Mouse (Mus musculus): Measurements from ENCODE around the gene Slbp. TPM values are rescaled to one million over a fixed set of nuclear protein-coding genes. Genes with fewer than 3 reads are reported as not detected.

The Slbp gene
- total RNA-seq, 2 experiments from 2014 or later: 44.8 to 47.8 TPM

DNA sequence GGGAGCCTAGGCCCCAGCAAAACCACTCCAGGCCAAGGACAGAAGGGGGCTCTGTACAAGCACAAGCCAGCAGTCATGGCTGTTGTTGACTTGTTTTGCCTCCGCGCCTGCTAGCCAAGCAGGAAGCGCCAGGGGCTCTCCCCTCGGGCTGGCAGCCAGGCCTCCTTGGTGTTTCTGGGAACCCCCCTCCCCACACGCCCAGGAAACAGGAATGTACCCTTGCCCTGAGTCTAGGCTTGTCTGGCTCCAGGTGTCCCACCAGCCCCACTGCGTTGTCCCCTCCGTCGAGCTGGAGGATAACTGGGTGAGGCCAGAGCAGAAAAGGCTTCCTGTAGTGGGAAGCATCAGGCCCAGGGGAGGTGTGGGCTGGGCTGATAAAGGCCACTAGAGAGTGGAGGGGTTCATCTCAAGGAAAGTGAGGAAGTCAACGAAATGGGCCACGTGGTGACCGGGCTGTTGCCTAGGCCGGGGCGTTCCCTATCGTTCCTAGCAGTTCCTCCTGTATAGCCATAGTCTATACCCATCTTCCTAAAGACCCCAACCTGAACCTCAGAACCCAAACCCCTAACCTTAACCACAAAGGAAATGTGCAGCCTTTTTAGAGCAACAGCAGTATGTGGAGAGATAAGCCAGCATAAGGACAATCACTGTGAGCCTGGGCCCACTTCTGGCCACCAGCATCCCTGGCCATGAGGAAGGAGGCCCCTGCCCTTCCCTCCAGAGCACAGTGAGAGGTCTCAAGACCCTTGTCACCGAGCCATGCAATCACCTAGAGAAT lies 29.4 kb upstream of the Slbp start:
- no peak for DNase-seq

DNA sequence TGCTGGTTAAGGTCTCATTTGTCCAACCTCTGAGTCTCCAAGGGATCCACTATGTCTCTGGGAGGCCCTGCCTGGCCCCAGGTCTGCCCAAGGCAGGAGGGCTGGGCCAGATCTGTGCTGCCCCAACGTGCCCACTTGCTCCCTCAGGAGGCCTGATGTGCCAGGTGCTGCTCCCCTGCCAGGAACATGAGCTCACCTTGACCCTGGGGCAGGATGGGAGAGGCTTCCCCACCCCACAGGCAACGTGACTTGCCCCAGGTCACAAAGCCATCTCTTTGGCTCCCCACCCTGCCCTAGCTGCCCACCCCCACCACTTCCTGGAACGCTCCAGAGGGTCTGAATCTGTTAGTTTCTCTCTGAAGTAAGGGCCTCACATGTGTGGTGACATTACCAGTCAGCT lies 28.7 kb upstream of the Slbp start:
- DNase-seq: no peak

DNA sequence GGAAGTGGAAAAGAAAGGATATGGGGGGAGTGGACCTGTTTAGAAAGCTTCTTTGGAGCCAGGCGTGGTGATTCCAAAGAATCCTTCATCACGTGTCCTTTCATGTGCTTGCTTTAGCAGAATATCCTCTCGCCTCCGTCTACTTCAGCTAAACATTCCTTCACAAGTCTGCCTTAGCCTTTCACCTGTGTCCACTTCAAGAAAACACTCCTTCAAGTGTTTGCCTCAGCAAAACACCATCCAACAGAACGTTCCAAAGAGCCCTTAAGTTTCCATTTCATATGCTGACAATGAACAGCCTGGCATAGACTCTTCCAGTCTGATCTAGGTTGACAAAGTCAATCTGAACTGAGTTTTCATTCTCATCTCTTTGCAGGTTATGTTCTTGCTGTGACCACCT lies 25.9 kb upstream of the Slbp start:
- DNase-seq: no peak

DNA sequence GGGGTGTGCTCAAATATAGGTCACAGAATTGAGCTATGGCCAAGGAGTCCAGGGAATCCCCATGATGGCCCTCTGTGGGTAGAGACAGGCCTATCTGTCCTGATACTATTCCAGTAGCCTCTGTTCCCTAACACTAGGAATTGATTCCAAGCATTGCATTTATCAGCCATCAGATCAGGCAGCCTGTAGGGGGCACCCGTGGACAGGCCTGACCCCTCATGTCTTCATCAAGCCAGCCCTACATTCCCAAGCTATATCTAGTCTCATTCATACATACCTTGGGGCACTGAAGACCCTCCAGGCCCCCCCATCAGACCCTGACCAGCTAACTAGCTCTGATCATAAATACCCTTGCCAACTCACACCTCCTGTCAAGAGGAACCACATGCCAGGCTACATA lies 23.6 kb upstream of the Slbp start:
- peak; percentile 56 to 74 for DNase-seq

DNA sequence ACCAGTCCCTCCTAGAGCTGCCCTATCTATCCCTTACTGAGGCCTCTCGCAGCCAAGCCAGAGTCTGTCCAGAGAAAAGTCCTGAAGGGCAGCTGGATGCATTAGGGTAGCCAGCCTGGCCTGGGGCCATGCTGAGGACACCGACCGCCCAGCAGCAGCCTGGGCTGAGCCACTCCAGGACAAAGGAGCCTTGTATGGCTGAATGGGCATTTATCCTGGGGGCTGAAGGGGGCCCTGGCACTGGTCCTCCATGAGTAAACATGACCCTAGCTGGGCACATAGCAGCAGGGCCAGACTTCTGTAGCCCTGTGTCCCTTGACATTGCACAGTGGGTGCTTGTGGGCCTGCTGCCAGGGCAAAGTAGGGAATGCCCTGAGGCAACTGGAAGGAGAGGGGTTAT lies 22.1 kb upstream of the Slbp start:
- no peak for DNase-seq

DNA sequence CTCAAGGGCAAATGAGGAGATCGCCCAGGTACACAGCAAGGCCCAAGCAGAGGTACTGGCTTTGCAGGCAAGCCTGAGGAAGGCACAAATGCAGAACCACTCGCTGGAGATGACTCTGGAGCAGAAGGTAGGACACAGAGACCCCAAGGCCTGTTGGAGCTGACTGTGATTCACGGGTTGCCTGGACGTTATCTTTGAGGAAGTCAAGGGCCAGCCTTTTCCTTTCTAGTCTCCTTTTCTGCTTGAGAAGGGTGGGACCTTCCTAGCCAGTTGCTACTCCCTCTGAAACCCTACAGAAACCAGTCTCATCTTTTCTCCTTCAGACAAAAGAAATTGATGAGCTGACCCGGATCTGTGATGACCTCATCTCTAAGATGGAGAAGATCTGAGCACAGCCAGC lies 19.3 kb upstream of the Slbp start:
- DNase-seq: no peak

DNA sequence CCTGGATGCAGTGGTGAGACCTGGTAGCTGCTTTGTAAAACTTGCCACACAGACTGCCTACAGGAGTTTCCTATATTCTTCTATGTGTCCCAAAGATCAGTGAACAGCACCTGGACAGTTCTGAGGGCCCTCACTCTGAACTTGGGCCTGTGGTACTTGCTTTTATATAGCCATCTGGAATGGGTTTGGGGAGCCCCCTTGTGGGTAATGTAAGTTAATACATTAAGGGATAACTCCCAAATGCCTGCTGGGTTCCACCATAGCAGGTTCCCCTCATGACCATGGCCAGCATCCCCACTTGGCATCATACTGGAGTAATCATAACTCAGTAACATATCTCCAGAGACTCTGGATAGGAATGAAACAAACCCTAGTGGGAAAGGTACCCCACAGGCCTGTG lies 15.8 kb upstream of the Slbp start:
- peak; percentile 30 to 51 for DNase-seq

DNA sequence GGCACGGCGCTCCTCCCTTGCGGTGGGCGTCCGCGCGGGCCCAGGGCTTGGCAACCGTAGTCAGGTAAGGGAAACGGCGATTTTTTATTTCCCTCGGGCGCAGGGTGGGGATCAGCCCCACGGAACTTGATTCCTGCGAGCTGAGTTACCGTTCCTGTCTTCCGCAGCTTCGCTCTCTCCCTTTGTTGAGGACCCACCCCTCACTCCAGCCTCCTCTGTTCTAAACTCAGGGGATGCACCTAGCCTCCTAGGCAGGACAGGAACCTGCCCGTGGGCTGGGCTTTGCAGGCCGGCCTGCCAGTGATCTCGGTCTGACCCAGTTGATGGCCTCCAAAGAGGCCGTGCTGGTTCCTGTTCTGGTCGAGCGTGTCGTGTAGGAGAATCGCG lies 6.3 kb upstream of the Slbp start:
- DNase-seq: no peak

DNA sequence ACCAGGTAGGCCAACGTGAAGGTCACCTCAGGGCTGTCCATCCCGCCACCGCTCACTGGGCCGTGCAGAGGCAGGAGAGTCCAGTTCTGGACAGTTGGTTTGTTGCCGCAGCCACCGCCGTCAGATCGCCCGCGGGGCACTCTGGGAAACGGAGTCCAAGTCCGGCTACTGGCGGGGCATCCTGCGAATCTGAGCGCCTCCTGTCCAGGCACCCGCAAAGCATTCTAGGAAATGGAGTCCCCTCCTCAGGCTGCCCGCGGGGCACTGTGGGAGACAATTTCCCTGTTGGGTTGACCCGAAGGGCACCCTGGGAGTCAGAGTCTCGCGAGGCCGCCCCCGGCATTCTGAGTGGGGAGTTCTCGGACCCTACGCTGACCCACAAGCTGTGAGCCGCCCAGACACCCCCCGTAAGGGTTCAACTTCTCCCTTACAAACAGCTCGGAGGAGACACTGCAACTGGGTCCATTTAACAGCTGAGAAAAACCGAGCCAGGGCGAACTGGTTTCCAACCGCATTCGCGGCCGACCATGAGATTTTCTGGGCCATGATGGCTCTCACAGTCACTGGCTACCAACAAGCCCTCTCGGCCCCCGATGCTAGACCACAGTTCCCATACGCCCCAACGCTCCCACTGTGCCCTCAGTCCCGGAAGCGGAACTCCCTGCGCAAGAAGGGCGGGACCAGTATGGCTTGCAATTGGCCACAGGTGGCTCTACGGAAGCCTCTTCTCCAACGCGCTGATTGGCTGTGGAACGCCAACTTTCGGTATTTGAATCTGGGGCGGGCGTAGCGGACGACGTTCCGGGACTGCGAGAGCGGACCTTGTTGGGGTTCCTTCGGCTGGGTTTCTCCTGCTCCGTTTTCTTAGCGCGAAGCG lies 5.7 kb upstream of the Slbp start, which contains the start of the genes Tacc3 and Tmem129:
Gene Tacc3, plus strand, starts transcription at position 342 of the 877 bp plus-strand sequence.
Gene Tmem129, minus strand, starts transcription at position 630 of the 877 bp plus-strand sequence.
- DNase-seq: peak; percentile 98

DNA sequence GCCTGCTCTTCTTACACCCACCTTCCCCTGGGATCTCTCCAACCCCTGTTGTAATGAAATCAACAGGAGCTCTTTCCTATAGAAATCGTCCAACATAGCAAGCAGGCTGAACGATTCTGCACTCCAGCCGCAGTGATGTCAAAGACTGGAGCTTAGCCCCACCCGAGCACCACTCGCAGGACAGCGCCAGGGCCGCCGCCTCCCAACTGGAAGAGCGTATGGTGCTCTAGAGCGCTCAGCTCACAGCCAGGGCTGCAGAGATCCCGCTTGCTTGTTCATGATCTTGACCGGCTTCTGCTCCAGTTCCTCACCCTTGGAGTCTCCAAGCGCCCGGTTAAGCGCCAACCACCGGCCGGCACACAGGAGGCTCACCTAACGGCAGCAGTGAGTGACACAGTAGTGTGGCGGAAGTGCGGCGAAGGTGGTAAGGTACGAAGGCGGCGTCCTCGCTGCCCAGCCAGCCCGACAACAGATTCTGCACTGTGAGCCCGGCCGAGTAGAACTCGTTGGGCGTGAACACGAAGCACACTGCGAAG lies 4.9 kb upstream of the Slbp start:
- no peak for DNase-seq

DNA sequence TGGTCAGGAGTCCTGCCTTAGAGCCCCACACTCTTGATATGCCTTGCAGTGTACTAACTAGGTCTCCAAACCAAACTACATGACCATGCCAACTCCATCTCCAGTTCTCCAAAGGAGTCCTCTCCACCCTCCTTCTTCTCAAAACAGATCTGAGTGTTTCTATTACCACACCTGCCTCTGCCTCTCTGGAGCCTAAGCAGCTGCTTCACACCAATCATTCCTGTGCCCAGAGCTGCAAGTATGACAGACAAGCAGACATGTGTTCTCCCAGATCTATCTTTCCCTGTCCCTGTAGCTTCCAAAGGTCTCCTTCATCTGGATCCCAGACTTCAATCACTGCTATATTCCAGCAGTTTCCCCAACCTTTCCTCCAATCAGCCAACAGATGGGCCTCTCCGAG lies 4.4 kb upstream of the Slbp start:
- DNase-seq: no peak

DNA sequence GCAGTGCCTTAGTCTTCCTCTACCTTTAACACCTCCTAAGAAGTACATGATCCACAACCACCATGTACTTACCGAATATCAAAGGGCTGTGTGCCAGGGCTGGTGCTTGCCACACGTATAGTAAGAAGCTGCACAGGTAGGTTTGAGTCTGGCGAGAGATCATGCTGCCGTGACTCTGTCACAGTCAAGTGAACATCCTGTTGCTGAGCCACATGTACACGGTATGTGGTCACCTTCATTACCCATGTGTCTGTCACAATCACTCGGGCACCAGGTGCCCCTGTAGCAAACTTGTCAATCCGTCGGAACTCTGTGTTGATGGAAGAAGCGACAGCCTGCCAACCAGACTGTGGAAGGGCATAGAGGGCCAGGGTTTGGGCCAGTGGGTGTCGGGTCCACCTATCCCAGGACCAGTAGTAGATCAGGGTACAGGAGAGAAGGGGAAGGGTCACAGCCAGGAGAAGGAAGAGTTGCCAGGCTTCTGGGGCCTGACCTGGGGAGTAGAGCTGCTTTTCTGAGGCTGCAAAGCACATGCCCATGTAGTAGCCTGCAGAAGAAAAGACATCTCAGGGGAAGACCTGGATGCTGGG lies 3.0 kb upstream of the Slbp start:
- DNase-seq: no peak

DNA sequence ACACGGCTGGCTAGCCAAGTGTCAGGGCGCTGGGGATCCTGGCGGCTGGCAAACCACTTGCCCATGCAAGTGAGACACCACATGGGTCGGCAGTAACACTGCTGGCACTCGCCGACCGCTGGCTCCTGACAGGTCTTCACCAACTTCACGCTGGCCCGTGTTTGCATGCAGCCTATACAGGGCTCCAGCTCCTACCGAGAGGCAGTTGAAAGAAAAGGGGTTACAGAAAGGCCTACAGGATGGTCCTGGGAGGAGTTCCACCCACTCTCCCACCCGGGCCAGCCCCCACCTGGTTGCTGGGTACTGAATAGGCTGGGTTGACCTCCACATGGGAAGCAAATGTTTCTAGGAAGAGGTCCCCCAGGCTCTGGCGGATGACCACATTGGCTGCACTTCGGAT lies 2.0 kb upstream of the Slbp start:
- DNase-seq: no peak

DNA sequence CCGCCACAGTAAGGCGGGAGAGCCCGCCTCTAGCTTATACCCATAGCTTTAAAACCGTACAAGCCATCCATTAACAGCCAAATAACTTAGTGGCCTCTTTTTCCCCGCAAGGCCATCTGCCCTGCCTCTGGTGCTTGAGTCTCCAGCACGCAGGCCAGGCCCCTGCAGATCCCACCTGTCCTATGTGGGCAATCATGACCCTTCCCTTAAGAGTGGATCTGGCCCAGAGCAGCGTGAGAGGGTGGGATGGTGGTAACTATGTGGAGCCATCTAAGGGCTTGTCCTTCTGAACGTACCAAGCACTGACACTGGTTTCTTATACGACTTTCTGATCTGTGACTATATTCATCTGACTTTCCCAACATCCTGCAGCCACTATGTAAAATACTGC lies 404 bp upstream of the Slbp start:
- no peak for DNase-seq

DNA sequence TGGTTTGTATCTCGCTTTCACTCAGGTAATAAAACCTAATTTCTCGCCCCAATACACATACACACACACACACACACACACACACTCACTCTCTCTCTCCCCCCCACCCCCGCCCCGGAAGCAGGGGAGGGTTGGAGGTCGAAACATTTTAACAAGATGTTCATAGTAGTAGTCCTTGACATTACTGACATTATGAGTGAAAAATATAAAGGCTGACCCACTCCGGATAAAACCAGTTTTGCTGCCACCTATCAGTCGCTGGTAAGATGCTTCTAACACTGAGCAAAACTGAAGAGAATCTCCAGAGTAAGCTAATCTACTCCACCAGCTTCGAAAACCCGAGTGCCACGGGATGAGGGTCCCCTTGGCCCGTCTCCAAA lies 843 bp downstream of the Slbp start:
- DNase-seq: peak; percentile 22 to 30

DNA sequence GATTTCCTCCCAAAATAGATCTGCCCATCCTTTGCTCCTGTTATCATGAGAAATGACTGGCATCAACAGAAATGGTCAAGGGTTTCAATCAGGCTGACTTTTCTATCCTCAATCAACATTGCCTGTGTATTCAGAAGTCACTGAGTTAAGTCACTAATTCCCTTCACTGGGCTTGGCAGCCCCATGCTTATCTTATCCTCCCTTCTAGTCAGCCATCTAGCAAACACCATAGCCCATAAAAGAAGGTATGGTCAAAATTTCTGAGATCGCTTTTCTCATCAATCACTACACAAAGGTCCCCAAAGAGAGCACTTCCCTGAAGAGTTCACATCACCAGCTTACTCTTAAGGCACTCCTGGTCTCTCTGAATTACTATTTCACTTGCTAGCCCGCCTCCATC lies 1.4 kb downstream of the Slbp start:
- DNase-seq: no peak

DNA sequence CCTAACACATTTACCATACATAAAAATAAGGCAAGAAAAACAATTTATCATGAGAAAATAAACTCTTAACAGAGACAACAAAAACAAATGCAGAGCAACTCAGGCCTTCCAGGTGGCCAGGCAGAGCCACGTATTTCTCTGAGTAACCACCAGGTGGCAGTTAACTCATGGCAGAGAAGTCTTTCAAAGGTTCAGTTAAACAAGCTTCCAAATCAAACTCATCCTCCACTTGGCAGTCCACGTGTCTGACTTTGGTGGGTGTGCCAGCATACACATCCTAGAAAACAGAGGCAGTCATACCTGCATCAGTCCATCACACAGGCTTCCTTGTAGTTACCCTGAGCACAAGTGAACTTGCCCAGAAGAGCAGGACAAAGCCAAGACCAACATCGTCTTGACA lies 11.7 kb downstream of the Slbp start:
- peak; percentile 19 to 47 for DNase-seq

DNA sequence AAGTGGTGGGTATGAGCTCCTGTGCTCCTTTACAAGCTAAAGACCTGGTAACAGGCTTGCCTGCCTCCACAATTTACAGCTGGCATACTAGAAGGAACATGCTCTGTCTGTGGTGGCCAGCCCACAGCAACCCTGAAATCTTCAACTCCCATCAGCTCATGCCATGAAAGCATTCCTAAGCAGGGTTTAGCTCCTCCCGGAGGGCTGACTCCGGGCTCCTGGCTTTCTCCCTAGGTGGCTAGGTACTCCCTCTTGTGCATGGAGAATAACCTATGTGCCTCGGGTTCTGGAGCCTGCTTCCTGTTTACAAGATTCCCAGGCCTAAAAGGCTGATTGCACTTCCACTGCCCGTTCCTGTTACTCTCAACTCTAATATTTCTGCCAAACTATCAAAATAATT lies 13.5 kb downstream of the Slbp start:
- no peak for DNase-seq

DNA sequence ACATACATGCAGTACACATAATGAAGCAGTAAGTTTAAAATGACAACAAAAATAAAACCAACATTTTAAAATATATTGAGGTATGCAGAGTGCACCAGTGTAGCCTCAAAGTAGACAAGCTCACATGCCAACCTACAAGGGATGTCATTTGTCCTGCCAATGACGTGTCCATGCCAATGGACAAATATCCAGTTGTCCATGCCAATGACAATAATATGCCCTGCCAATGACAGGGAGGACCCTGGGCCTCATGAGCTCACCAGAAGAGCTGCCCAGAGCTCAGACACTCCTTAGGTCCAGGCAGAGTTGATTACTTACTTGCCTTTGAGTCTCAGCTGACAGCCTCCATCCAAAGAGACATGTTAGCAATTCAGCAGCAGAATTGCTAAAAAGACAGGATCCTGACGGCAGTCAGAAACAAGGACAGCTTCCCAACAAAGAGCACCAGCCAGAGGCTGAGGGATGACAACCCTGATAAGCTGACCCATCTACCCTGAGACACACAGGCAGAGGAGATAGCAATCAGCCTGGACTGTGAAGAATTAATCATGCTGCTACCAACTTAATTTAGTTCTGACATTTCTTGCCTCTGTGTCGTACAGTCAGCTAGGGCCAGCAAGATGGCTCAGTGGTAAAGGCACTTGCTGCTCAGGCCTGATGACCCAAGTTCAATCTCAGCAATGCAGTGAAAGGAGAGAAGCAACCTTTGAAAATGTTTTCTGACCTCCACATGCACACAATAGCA lies 14.6 kb downstream of the Slbp start:
- DNase-seq: no peak

DNA sequence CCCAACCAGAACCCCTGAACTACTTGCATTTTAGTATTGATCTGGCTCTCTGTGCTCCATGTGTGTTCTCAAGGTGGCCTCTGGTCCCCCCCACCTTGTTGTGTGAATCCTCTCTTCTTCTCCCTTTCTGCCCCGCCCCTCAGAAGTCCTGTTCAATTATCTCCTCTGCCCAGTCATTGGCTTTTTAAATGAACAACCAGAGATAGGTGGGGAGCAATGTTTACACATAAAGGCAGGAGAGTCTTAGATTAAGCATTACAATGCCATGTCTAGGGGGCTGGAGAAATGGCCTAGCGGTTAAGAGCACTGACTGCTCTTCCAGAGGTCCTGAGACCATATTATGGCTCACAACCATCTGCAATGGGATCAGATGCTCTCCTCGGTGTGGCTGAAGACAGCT lies 17.0 kb downstream of the Slbp start:
- DNase-seq: no peak

DNA sequence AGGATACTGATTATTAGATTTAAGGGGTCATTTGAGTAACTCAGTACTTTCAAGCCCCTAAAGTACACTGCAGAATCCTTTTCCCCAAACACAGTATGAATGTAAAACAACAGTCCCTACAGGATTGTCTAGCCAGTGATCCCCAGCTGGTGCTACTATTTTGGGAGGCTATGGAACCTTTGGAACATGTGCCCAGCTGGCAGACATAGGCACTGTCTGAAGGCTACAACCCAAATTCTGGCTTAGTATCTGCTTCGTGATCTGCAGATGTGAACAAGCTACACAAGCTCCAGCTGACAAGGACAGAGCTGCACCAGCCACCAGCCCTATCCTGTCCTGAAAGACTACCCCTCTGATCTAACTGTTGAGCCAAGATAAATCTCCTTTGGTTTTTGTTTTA lies 19.8 kb downstream of the Slbp start:
- no peak for DNase-seq

DNA sequence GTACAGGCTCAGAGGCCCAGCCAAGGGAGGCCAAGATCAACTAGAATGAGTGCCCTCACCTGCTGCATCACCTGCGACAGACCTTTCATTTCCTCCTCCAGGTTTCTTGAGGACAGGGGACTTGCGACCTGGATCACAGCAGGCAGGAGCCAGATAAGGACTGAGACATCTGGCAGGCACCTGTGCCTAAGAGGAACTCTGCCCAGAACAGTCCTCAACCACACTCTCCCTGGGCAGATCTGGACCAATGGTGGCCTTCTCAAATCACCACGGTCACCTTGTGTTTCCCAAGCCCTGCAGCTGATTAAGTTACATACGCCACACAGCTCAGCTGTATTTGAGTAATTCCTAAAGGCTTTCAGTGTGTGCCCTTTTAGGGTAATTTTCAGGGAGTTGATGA lies 21.8 kb downstream of the Slbp start:
- no peak for DNase-seq

All from adrenal gland, postnatal 36 days (tissue).